Mouse (Mus musculus) testis, adult 2 months (tissue): ENCODE data around the gene Kcnj9. TPM values are rescaled to one million over a fixed set of nuclear protein-coding genes. Genes with fewer than 3 reads are reported as not detected.

Experiments used
- H3K27ac ChIP-seq: fragments of 200-500 bp; 2 replicates; pipeline ENCODE4 v1.5.1; 2012; ENCODE audit warnings: low read depth, low read length; ENCODE audit not compliant: control insufficient read depth, insufficient read depth
- H3K27me3 ChIP-seq: fragments of 200-500 bp; 2 replicates; pipeline ENCODE4 v1.6.1; 2012; ENCODE audit warnings: mild to moderate bottlenecking, low read length, moderate library complexity; ENCODE audit not compliant: control insufficient read depth, insufficient read depth
- H3K36me3 ChIP-seq: fragments of 200-500 bp; 2 replicates; pipeline ENCODE4 v1.6.1; 2012; ENCODE audit warnings: mild to moderate bottlenecking, low read length; ENCODE audit not compliant: control insufficient read depth, insufficient read depth
- H3K4me1 ChIP-seq: fragments of 200-500 bp; 2 replicates; pipeline ENCODE4 v1.6.1; 2012; ENCODE audit warnings: low read length; ENCODE audit not compliant: control insufficient read depth, insufficient read depth
- H3K4me3 ChIP-seq: fragments of 200-500 bp; 2 replicates; pipeline ENCODE4 v1.5.1; 2012; ENCODE audit warnings: low read depth, mild to moderate bottlenecking, low read length, moderate library complexity, mixed read lengths; ENCODE audit not compliant: control insufficient read depth
- CTCF ChIP-seq: fragments of 200-500 bp; IDR thresholded peaks from 2 replicates; pipeline ENCODE4 v1.5.1; 2012; ENCODE audit warnings: low read depth, mild to moderate bottlenecking, inconsistent platforms, low read length, moderate library complexity; ENCODE audit not compliant: control insufficient read depth, insufficient read depth, insufficient replicate concordance
- POLR2A ChIP-seq: fragments of 200-500 bp; IDR thresholded peaks from 2 replicates; pipeline ENCODE4 v1.6.1; 2012; ENCODE audit warnings: low read depth, mild to moderate bottlenecking, inconsistent platforms, low read length, moderate library complexity; ENCODE audit not compliant: control insufficient read depth
- polyA plus RNA-seq: library from polyadenylated mRNA; depleted of rRNA; stranded (reverse); fragments of >200 nt; gene quantifications from 2 replicates; pipeline ENCODE4 v1.2.3, GENCODE M21; 2012

The Kcnj9 gene
- polyA plus RNA-seq, 1 experiment: 41.2 TPM

DNA sequence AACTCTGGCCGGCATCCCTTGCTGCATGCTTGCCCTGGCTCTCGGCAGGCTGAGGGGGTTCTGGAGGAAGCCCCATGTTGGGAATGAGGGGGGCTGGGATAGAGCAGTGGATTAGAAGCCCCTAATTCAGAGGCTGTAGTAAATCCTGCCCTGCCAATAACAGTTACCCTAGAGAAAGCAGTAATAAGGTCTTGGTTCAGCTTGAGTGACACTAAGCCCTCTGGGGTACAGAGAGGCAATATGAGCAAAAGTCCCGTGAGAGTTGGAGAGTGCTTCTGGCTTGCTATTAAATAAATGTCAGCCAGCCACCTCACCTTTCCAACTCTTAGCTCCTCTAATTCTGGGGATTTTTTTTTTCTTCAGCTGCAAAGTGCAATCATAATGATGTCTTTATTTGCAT is 26.2 kb upstream of the Kcnj9 start:
- no peaks in the 10 kb centered on the region for H3K36me3 ChIP-seq
- H3K4me1 ChIP-seq: peaks cover 3% of the 10 kb centered on the region; the same call in 1 of the 2 replicates
- TF ChIP-seq POLR2A (no peak), CTCF (no peak)
- no peak overlapping the region for H3K27ac ChIP-seq
- H3K4me3 ChIP-seq: no peak overlapping the region
- H3K27me3 ChIP-seq: no peaks in the 10 kb centered on the region

DNA sequence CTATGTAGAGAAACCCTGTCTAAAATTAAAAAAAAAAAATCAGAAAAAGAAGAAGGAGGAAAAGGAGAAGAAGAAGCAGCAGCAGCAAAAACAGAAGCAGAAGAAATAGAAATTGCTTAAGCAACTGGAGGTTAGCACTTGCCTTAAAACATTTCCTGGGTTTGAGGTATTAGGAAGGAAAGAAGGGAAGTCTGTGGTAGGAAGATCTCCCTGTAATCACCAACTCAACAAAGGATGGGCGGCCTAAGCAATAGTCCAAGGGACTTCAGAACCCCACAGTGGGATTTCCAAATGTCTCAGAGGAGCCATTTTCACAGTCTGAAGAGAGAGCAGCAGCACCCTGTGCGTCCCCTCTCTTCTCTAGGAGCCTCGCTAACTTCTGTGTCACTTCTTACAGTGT is 23.3 kb upstream of the Kcnj9 start:
- no peaks in the 10 kb centered on the region for H3K27me3 ChIP-seq
- no peaks in the 10 kb centered on the region for H3K4me1 ChIP-seq
- no peak overlapping the region for H3K27ac ChIP-seq
- H3K36me3 ChIP-seq: no peaks in the 10 kb centered on the region
- no peak overlapping the region for H3K4me3 ChIP-seq
- TF ChIP-seq POLR2A: no peak

DNA sequence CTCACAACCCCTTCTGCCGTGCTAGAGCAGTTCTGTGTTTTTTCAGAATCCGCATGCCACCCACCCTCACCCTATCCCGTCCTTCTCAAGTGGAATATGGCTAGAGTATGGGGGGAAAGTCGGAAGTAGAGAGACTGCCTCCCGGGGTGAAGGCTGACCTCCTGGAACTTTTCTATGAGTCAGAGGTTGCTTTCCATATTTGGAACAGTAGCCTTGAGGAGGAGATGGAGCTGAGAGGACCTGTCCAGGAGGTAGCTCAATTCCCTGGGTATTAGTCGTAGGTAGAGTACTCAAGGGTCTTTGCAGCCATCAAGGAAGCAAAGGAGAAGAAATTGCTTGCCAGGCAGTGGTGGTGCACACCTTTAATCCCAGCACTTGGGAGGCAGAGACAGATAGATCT is 22.9 kb upstream of the Kcnj9 start:
- Histone ChIP-seq H3K27ac (no peak overlapping the region), H3K27me3 (no peaks in the 10 kb centered on the region), H3K36me3 (no peaks in the 10 kb centered on the region), H3K4me1 (no peaks in the 10 kb centered on the region), H3K4me3 (no peak overlapping the region)
- TF ChIP-seq CTCF: no peak
- no peak for TF ChIP-seq POLR2A

DNA sequence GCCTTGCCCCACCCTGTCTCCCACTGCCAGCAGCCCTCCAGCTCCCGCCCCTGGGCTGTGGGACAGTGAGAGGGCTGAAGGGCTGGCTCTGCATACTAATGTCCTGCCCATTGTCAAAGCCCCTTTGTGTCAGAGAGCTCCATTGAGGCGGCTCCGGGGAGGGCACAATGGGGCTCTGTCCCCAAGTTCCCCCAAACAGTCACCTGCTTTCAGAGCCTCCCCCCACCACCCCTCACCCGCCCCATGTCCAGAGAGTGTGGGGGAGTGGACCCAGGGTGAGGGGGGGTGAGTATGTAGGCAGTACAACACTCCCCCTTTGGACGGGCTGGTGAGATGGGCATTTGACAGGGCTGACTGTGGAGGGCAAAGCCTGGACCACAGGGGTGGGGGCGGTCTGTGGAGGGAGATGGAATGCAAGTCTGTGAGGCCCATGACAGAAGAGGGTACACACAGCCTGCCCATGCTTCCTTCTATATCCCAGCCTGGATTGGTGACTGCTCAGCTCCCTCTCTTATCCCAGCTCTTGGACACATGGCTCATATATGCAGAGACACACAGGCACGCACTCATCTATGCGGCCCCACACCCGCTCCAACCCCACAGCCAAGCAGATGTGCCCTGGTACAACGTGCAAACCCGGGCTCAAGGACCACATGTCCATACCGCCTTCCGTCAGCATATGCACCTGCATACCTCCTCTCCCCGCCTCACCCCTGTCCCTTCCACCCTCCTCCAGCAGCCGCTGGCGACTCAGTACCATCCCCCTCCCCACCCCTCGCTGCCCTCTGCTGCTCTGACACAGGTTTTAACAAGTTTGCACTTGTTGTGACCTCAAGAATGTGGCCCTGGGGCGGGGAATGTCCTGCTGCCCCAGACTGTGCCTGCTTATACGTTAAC is 21.0 kb upstream of the Kcnj9 start:
- Histone ChIP-seq H3K27ac (no peak overlapping the region), H3K4me3 (no peak overlapping the region), H3K36me3 (no peaks in the 10 kb centered on the region), H3K27me3 (no peaks in the 10 kb centered on the region), H3K4me1 (no peaks in the 10 kb centered on the region)
- TF ChIP-seq POLR2A: no peak
- no peak for TF ChIP-seq CTCF

DNA sequence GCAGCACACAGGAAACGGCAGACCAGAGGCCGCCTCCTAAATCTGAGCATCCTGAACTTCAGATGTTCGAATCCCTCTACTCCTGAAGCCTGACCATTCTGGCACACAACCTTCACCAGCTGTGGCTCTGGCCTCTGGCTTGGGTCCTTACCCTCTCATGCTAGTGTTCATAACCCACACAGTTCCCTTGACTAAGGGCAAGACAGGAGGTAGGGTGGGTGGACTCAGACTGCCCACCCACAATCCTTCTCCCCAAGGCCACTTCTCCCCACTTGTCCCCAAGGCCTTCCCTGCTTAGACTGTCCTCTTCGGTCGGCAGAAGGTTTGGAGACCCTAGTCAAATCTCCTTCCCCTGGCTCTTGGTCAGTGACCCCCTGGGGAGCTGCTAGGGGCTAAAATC is 20.4 kb upstream of the Kcnj9 start:
- Histone ChIP-seq H3K27ac (no peak overlapping the region), H3K27me3 (no peaks in the 10 kb centered on the region), H3K4me3 (no peak overlapping the region), H3K4me1 (no peaks in the 10 kb centered on the region), H3K36me3 (no peaks in the 10 kb centered on the region)
- TF ChIP-seq CTCF: no peak

DNA sequence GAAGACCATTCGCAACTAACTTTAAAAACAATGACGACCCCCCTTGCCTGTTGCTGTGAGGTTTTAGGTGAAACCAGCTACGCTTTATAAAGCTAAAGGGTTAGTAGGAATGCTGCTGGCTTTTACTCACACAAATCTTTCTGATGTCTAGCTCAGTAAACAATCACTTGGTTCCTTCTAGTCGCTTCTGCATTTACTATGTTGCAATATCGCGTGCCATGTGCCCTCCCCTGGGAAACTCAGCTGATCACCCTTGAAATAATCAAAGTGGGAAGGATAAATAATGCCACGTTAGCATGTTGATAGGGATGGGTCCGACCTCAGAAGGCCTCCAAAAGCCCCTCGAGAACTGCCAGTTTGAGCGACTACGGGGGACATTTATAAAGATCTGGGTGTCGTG is 18.3 kb upstream of the Kcnj9 start:
- no peak overlapping the region for H3K27ac ChIP-seq
- no peaks in the 10 kb centered on the region for H3K36me3 ChIP-seq
- H3K4me3 ChIP-seq: no peak overlapping the region
- TF ChIP-seq CTCF (no peak), POLR2A (no peak)
- H3K27me3 ChIP-seq: no peaks in the 10 kb centered on the region
- H3K4me1 ChIP-seq: peaks cover 3% of the 10 kb centered on the region; the same call in 1 of the 2 replicates

DNA sequence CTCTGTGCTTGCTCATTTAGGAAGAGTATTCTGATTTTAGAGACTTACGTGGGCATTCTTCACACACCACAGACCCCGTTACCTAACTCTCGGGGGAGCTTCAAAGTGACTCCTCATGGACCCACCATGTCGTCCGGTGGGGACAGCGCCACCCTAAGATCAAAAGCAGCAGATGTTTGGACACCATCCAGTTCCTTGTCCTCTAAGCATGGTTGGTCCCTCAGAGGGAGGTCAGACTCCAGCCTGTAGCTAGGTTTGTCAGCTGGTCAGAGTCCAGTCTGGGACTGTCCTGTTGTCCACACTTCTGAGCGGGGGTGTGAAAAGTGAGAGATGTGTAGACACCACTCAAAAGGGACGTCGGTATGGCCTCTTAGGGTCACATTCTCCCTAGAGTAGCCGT is 17.6 kb upstream of the Kcnj9 start:
- Histone ChIP-seq H3K36me3 (no peaks in the 10 kb centered on the region), H3K4me1 (peaks cover 3% of the 10 kb centered on the region; the same call in 1 of the 2 replicates), H3K4me3 (no peak overlapping the region), H3K27ac (no peak overlapping the region), H3K27me3 (no peaks in the 10 kb centered on the region)
- TF ChIP-seq CTCF (no peak), POLR2A (no peak)

DNA sequence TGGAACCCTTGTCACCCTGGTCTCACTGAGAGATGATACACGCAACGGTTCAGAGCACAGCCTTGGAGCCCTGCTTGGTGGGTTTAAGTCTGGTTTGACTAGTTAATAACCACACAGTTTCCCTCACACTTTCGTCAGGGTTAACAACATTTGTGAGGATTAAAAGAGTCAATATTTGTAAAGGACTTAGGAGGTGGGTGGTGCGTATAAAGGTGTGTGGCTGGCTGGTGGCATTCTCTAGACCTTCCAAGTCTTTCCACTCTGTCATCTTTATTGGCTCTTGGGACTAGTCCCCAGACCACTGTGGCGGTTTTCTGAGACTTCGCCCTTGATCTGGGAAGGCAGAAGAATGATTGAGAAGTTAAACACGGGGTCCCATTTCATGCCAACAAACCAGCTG is 15.7 kb upstream of the Kcnj9 start:
- H3K36me3 ChIP-seq: no peaks in the 10 kb centered on the region
- no peak for TF ChIP-seq POLR2A
- no peak for TF ChIP-seq CTCF
- peaks cover 3% of the 10 kb centered on the region; the same call in 1 of the 2 replicates for H3K27me3 ChIP-seq
- peaks cover 5% of the 10 kb centered on the region for H3K4me1 ChIP-seq
- no peak overlapping the region for H3K27ac ChIP-seq
- no peak overlapping the region for H3K4me3 ChIP-seq
